Mouse (Mus musculus) spleen, adult 2 months (tissue): Measurements from ENCODE around the gene Gm42906.

ENCODE experiments used
- CTCF ChIP-seq: fragments of 200-500 bp; IDR thresholded peaks from 2 replicates; pipeline ENCODE4 v1.5.1; 2011; ENCODE audit warnings: mild to moderate bottlenecking, inconsistent platforms; ENCODE audit not compliant: insufficient read depth, insufficient read length, insufficient replicate concordance; ENCODE audit errors: extremely low read depth
- POLR2A ChIP-seq: fragments of 200-500 bp; IDR thresholded peaks from 2 replicates; pipeline ENCODE4 v1.6.1; 2011; ENCODE audit warnings: low read depth, low read length, inconsistent platforms

DNA sequence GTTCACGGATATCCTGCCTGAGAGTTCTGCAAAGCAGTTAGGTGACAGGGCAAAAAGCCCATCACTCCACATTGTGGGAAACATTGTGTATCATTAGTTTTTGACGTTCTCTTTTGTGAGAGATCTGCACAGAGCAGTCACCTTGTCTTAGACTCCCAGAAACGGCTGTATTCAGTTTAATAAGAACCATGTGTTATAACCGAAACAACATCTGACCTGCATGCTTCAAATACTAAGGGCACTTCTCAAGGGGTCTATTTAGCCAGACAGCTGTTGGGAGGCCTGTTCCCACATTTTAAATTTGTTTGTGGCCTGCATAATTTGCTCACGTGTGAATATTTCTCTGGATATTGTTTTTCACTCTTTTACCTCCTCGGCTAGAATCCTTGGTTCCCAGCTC is 357.1 kb downstream of the Gm42906 start:
- TF ChIP-seq POLR2A: no peak
- no peak for TF ChIP-seq CTCF
